Mouse (Mus musculus): ENCODE results near the gene Vmn2r99. TPM values are rescaled to one million over a fixed set of nuclear protein-coding genes. Genes with fewer than 3 reads are reported as not detected.

Gene Vmn2r99
- not detected in 2 replicates for total RNA-seq (2017)

DNA sequence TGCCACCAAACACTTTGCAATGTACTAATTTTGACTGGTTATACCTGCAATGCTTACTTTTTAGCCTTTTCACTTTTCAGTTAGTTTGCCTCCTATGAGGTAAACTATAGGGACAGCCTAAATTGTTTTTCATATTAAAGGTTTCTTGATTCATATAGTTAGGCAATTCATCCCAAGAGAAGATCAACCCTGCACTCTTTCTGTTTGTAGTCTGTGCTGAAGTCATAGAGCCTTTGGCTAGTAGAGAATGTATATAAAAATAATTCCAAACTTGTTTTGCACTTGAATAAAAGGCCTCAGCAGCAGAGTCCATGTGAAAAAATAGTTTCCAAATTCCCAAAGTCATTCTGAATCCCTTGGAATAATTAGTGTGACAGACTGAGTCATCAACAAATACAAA is at the start of gene Vmn2r99:
Gene Vmn2r99, plus strand, starts transcription at position 301 of the 400 bp plus-strand sequence.
- ATAC-seq (ENCODE audit: extremely low read depth, insufficient number of reproducible peaks, low FRiP score, poor library complexity, severe bottlenecking), result no peak

DNA sequence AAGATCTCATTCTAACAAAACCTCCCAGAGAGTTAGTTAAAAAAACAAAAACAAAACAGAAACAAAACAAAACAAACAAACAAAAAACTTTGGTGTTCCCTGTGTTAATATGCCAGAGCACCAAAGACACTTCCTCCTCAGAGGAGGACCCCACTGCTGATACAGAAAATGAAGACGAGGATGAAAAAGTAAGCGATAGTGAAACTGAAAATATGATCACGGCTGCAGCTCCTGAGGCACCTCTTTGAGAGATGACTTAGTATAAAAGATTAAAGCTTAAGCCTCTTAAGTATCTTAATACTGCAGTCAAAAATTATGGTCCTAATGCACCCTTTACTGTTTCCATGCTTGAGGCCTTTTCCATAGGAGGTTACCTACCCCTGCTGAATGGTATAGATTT is 75.9 kb downstream of the Vmn2r99 start:
- ATAC-seq (ENCODE audit: extremely low read depth, insufficient number of reproducible peaks, low FRiP score, poor library complexity, severe bottlenecking), result no peak

DNA sequence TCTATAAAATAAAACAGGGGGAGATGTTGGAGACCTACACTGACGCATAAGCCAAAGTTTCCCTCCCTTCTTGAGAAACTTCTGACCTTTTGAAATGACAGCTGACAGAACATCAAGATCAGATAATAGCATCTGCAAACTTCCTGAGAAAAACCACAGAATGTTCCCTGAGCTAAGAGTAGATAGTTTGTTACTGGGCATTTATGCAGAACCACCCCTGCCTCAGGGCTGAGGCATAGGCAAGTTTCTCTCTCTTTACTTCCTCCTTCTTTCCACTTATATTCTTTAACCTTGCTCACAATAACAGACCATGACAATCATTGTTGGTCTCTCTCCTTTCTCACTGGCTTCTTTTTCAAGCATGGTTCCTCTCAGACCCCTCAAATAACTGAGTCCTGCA is 83.2 kb downstream of the Vmn2r99 start:
- no peak for ATAC-seq (ENCODE audit: extremely low read depth, insufficient number of reproducible peaks, low FRiP score, poor library complexity, severe bottlenecking)

Other genes starting within 250 kb of the Vmn2r99 start
- not detected in 2 replicates for gene Vmn2r100, start 142.8 kb downstream of the Vmn2r99 start, total RNA-seq (2017)
- 0.12 TPM in 1 of 2 replicates, not detected in the other for gene Vmn2r101, start 215.3 kb downstream of the Vmn2r99 start, total RNA-seq (2017)

All from neutrophil, adult 5-6 weeks (primary cell).